Mouse (Mus musculus): ENCODE data around the gene Tcirg1. TPM values are rescaled to one million over a fixed set of nuclear protein-coding genes. Genes with fewer than 3 reads are reported as not detected.
A peak's percentile ranks its signal among the peaks of the same experiment; 100 is the strongest.

Tcirg1 gene
- total RNA-seq, 2 experiments from 2014 or later, result 20.0 to 24.9 TPM

- TF ChIP-seq CTCF (conservative IDR thresholded peaks at IDR 0.05), result no peak
- Histone ChIP-seq H3K4me3 (peak overlapping the region; percentile 53), H3K27ac (peak overlapping the region; percentile 9)
- no peak for DNase-seq (ENCODE audit: low spot score in 2 of 2)
These were observed 29.2 kb upstream of the Tcirg1 start for GRCm38 (mm10) chr19:3935896-3936850.

GRCm38 (mm10) chr19:3935032-3935895 lies 28.3 kb upstream of the Tcirg1 start, which contains the start of gene Unc93b1:
Unc93b1 (plus strand) TSS chr19:3935186.
- no peak for DNase-seq (ENCODE audit: low spot score in 2 of 2)
- TF ChIP-seq CTCF (conservative IDR thresholded peaks at IDR 0.05), result no peak
- Histone ChIP-seq H3K27ac (peak within 1 kb of the TSS; percentile 9), H3K4me3 (peak within 1 kb of the TSS; percentile 53)

GRCm38 (mm10) chr19:3931716-3932115 lies 24.8 kb upstream of the Tcirg1 start:
- no peak overlapping the region for H3K4me3 ChIP-seq
- no peak overlapping the region for H3K27ac ChIP-seq
- no peak for DNase-seq (ENCODE audit: low spot score in 2 of 2)
- no peak for TF ChIP-seq CTCF (conservative IDR thresholded peaks at IDR 0.05)

- H3K27ac ChIP-seq, result peak overlapping the region; percentile 79
- TF ChIP-seq CTCF (conservative IDR thresholded peaks at IDR 0.05), result no peak
- no peak for DNase-seq (ENCODE audit: low spot score in 2 of 2)
- H3K4me3 ChIP-seq, result no peak overlapping the region
These were observed 23.5 kb upstream of the Tcirg1 start for GRCm38 (mm10) chr19:3930262-3931057.

- Histone ChIP-seq H3K4me3 (peak within 1 kb of the TSS; percentile 11; the same call in 1 of the 2 replicates), H3K27ac (peak within 1 kb of the TSS; percentile 79)
- peak; percentile 54 to 62 for DNase-seq (ENCODE audit: low spot score in 2 of 2)
- TF ChIP-seq CTCF (conservative IDR thresholded peaks at IDR 0.05), result no peak
These were observed 22.4 kb upstream of the Tcirg1 start, which contains the start of gene Aldh3b1 for GRCm38 (mm10) chr19:3929211-3929941. Aldh3b1 (minus strand) TSS chr19:3929808.

GRCm38 (mm10) chr19:3928779-3929178 lies 21.8 kb upstream of the Tcirg1 start:
- peak overlapping the region; percentile 79 for H3K27ac ChIP-seq
- H3K4me3 ChIP-seq, result no peak overlapping the region
- no peak for DNase-seq (ENCODE audit: low spot score in 2 of 2)
- TF ChIP-seq CTCF (conservative IDR thresholded peaks at IDR 0.05), result no peak

- Histone ChIP-seq H3K4me3 (no peak overlapping the region), H3K27ac (no peak overlapping the region)
- no peak for TF ChIP-seq CTCF (conservative IDR thresholded peaks at IDR 0.05)
- DNase-seq (ENCODE audit: low spot score in 2 of 2), result no peak
These were observed 21.1 kb upstream of the Tcirg1 start for GRCm38 (mm10) chr19:3927989-3928388.

- TF ChIP-seq CTCF (conservative IDR thresholded peaks at IDR 0.05), result no peak
- no peak overlapping the region for H3K4me3 ChIP-seq
- DNase-seq (ENCODE audit: low spot score in 2 of 2), result no peak
- H3K27ac ChIP-seq, result no peak overlapping the region
These were observed 19.8 kb upstream of the Tcirg1 start for GRCm38 (mm10) chr19:3926685-3927084.

GRCm38 (mm10) chr19:3926279-3926678 lies 19.3 kb upstream of the Tcirg1 start:
- no peak overlapping the region for H3K4me3 ChIP-seq
- no peak for DNase-seq (ENCODE audit: low spot score in 2 of 2)
- no peak overlapping the region for H3K27ac ChIP-seq
- TF ChIP-seq CTCF (conservative IDR thresholded peaks at IDR 0.05), result 0 out of 2 replicates have a peak, but pooled peaks have one; percentile 14

GRCm38 (mm10) chr19:3925859-3926258 lies 18.9 kb upstream of the Tcirg1 start:
- DNase-seq (ENCODE audit: low spot score in 2 of 2), result no peak
- H3K27ac ChIP-seq, result no peak overlapping the region
- no peak overlapping the region for H3K4me3 ChIP-seq
- no peak for TF ChIP-seq CTCF (conservative IDR thresholded peaks at IDR 0.05)

- Histone ChIP-seq H3K4me3 (no peak overlapping the region), H3K27ac (no peak overlapping the region)
- no peak for DNase-seq (ENCODE audit: low spot score in 2 of 2)
- no peak for TF ChIP-seq CTCF (conservative IDR thresholded peaks at IDR 0.05)
These were observed 17.9 kb upstream of the Tcirg1 start for GRCm38 (mm10) chr19:3924868-3925267.

Measured in layer of hippocampus, adult 2 months (tissue).